Mouse (Mus musculus): ENCODE measurements around the gene Elane.

Elane gene

GRCm38 (mm10) chr10:79928907-79929701 is 43.1 kb downstream of the Elane start:
- DNase-seq (ENCODE audit: extremely low read depth, low read depth): no peak

- DNase-seq (ENCODE audit: extremely low read depth, low read depth): no peak
These were observed 44.1 kb downstream of the Elane start for GRCm38 (mm10) chr10:79929967-79930825.

- no peak for DNase-seq (ENCODE audit: extremely low read depth, low read depth)
These were observed 44.8 kb downstream of the Elane start for GRCm38 (mm10) chr10:79930826-79931186.

- no peak for DNase-seq (ENCODE audit: extremely low read depth, low read depth)
These were observed 45.8 kb downstream of the Elane start for GRCm38 (mm10) chr10:79931797-79932196.

- no peak for DNase-seq (ENCODE audit: extremely low read depth, low read depth)
These were observed 46.7 kb downstream of the Elane start for GRCm38 (mm10) chr10:79932736-79933135.

- no peak for DNase-seq (ENCODE audit: extremely low read depth, low read depth)
These were observed 47.2 kb downstream of the Elane start for GRCm38 (mm10) chr10:79933145-79933679.

GRCm38 (mm10) chr10:79933861-79934260 is 47.8 kb downstream of the Elane start:
- DNase-seq (ENCODE audit: extremely low read depth, low read depth): no peak

- DNase-seq (ENCODE audit: extremely low read depth, low read depth): no peak
These were observed 48.2 kb downstream of the Elane start for GRCm38 (mm10) chr10:79934272-79934721.

- no peak for DNase-seq (ENCODE audit: extremely low read depth, low read depth)
These were observed 48.9 kb downstream of the Elane start for GRCm38 (mm10) chr10:79934794-79935569.

- DNase-seq (ENCODE audit: extremely low read depth, low read depth): no peak
These were observed 50.4 kb downstream of the Elane start for GRCm38 (mm10) chr10:79936284-79936910.

GRCm38 (mm10) chr10:79936911-79937441 is 50.9 kb downstream of the Elane start:
- DNase-seq (ENCODE audit: extremely low read depth, low read depth): no peak
